Mouse (Mus musculus): ENCODE measurements around the gene Snx13. TPM values are rescaled to one million over a fixed set of nuclear protein-coding genes. Genes with fewer than 3 reads are reported as not detected.
A peak's percentile ranks its signal among the peaks of the same experiment; 100 is the strongest.

Snx13 gene
- 8.2 and 8.3 TPM in 2 replicates for polyA plus RNA-seq (2012; rRNA removed)

DNA sequence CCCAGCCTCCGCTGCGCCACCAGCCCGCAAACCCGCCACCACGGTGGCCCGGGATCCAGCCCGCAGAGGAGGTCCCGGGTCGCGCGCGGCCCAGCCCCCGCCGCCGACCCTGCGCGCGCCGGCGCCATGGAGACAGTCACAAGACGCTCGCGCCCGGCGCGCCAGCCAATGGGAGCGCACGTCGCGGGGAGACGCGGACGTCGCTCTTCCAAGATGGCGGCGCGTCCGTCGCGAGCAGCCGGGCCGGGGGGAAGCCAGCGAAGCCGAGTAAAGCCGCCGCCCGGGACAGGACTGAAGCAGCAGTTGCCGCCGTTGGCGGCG, at the start of gene Snx13:
TSS of gene Snx13 (plus strand) at position 188 of the 321 bp plus-strand sequence.
- no peak for DNase-seq (ENCODE audit: low read depth)

DNA sequence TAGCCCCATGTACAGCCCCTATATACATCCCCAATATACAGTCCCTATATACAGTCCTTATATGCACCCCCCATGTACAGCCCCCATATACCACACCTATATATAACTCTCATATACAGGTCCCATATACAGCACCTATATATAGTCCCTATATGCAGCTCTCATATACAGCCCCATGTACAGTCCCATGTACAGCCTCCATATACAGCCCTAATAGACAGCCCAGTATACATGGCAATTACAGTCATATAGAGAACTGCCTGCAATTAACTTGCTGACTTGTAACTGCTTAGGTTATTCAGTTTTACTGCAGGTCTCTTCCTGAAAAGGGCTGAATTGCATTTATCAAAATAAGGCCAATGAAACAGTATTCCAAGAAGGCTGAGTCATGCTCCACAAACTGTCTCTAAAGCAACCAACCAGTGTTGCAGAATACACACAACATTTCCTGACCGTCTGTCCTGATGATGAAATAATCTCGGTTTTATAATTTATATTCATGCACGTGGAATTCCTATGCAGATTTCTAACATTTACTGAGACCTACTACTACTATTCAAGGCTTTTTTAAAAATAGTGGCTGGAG, 49.3 kb upstream of the Snx13 start:
- no peak for DNase-seq (ENCODE audit: low read depth)

DNA sequence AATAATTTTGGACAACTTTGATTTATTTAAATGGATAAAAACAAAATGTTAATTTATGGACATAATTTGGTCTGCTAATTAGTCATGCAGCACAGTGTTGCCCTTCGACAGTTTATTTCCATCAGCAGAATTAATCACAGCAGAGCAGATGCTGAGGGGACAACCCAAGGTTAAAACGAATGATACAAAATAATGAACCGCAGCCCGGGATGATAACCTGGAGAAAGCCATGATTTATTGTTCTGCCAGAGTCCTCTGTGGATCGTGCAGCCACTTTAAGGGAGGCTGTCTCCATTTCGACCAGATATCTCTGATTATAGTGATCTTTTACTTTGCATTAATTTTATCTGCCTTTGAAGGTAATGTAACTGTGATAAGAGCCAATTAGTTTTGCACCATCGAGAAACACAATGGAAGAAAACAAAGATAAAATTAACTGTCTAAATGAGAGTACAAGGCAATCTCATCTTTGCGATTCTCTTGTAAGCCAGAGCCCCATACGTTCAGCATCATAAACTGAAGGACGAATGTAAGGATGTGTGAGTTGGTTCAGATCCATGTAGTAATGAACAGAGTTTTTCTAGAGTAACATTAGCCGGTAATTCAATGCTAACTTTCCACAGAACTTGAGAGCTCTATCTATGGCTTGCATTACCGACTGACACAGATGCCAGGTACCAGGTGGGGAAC, 48.1 kb upstream of the Snx13 start:
- no peak for DNase-seq (ENCODE audit: low read depth)

GRCm38 (mm10) chr12:35000323-35000722, 46.7 kb upstream of the Snx13 start:
- DNase-seq (ENCODE audit: low read depth), result peak; percentile 54

- no peak for DNase-seq (ENCODE audit: low read depth)
Measured at GRCm38 (mm10) chr12:35005748-35006147, 41.2 kb upstream of the Snx13 start.

DNA sequence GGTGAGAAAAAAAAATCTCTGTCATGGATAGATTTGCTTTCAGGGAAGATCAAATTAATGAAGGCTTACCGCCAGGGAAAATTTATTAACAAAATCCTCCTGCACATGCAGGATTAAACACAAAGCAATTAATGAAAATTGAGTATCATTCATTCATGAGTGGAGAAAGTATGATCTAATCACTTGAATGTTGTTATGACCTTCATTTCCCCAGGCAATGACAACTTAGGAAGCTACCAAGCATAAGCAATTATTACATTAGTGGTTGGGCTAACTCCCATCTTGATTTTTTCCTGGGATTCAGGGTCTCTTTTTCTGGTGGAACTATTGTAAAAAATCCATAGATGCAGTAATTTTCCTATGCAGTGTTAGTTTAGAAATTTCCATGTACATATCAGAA, 39.1 kb upstream of the Snx13 start:
- DNase-seq (ENCODE audit: low read depth), result no peak

DNA sequence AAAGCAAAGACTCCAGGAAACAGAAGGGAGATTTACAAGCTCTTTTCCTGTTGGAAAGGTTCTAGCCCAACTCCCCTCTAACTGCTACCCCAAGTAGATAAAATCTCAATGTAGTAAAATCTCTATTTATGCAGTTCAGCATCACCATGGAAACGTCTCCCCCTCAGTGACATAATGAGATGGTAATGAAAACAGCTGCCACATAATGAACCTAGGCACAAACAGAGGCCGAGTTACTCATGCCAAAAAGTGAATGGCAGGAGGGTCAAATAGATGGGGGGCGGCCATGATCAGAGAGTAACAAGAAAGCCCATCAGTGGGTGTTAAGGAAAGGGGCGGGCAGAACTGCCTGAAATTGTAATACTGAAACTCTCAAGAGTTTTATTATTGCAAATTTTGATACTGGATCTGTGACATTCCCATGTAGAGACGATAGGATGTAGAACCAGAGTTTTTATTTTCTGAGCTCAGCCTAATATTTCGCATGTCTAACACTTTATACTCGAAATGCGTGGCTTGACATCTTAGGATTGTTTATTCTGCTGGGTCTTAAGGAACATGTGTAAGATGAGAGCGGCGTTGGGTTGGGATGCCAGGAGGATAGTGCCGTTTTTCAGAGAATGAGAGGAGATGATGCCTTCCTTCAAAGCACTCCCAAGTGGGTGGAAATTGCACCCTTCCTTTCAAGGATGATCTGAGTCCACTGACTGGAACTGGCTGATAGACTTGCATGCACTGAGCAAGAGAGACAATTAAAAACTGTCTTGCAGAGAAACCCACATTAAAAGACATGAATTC, 38.4 kb upstream of the Snx13 start:
- no peak for DNase-seq (ENCODE audit: low read depth)

- no peak for DNase-seq (ENCODE audit: low read depth)
Measured at GRCm38 (mm10) chr12:35011462-35011861, 35.5 kb upstream of the Snx13 start.

DNA sequence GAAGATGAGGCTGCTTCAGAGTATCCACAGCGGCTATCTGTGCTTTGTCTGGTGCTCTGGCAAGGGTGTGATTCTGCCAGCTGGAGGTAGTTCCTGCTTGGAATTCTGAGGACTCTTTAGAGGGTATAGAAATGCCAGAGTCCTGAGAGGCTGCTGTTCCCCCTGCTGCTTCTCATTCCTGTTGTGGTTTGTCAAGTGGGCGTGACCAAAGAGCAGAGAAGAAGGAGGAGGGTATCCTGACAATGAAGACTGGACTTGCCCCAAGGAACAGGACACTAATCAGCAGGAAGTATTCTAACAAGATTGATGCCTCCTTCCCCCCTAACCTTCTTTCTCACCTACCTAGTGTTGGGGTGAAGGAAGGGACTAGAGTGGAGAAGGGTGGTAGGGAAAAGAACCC, 33.0 kb upstream of the Snx13 start:
- no peak for DNase-seq (ENCODE audit: low read depth)

DNA sequence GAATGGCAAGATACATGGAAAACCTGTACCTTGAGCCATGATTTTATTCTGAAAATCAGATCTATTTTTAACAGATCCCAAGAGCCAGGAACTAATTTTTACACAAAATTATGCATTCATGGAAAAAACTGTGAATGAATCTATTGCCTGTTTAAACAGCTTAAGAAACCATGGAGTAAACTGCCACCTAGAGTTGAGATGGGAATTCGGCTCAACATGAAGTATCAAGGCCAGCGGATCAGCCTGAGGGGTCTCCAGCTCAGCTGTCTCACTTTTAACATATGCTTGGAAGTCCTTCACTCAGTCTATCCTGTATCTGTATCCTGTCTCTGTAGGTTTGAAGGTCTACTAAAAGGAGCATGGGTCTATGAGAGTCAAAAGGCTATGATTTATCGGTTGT, 30.9 kb upstream of the Snx13 start:
- no peak for DNase-seq (ENCODE audit: low read depth)

DNA sequence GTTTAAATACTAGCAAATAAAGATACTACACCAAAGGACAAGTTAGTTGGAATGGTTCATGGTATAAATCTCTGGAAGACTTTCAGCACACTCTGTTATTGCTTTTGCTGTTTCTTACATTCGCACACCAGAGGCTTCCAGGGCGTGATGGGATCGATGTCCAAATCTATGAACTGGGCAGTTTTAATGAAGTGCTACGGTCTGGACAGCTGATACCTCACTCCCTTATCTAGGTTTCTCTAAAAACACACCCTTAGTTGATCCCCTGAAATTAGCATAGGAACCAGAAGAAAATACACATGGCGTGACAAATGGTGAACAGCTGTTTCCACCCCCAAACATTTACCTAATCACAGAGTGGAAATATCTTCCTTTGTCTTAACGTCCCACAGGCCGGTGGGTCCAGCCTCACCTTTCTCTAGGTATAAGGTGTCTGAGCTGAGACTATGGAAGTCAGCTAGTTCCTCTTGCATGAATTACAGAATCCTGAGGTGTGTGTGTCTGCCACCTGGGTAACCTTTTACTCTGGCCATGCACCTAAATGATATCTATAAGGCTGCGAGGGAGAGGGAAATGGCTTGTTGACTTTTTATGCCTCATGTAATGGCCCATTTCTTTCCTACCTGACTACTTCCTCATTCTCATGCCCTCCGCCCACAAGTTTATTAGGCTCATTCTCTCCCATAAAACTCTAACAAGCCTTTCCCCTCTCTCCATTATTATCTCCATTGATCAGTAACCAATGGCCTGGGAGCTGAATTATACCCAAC, 30.3 kb upstream of the Snx13 start:
- DNase-seq (ENCODE audit: low read depth), result no peak

DNA sequence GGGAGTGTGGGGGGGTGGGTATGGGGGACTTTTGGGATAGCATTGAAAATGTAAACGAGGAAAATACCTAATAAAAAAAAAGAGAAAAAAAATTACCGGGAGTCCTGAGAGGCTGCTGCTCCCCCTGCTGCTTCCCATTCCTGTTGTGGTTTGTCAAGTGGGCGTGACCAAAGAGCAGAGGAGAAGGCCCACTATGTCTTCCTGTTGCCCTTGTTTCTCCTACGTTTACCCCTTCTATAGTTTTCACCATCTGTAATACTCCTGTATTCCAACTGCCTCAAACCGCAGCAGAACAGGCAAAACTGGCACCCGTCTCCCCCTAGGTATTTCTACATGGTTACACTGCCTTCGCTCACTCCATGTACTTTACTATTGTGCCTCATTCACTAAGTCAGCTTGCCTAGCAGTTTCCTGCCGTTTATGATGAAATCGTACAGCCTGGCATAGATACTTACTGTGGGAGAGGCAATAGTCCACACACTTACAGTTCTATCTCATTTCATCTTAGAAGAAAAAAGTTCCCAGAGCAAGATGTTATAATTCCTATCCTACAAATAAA, 28.2 kb upstream of the Snx13 start:
- DNase-seq (ENCODE audit: low read depth), result no peak

DNA sequence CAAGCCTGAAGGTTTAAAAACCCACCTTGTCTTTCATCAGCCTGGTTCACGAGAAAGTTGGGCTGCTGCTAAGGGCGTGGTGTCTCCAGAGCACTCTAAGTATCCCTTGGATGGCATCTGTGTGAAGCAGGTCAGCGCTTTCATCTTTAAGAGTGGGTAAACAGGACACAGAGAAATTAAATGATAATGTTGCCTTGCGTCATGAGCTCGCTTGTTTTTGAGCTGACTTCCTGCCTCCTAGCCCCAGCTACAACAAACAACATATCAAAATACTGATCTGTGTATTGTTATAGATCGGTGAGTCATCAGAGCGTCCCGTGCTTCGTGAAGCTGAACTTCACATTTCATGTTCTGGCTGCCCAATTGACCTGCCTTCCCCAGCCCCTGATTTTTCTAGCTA, 25.7 kb upstream of the Snx13 start:
- no peak for DNase-seq (ENCODE audit: low read depth)

GRCm38 (mm10) chr12:35022066-35022465, 24.9 kb upstream of the Snx13 start:
- DNase-seq (ENCODE audit: low read depth), result no peak

GRCm38 (mm10) chr12:35025916-35026432, 21.0 kb upstream of the Snx13 start:
- no peak for DNase-seq (ENCODE audit: low read depth)

DNA sequence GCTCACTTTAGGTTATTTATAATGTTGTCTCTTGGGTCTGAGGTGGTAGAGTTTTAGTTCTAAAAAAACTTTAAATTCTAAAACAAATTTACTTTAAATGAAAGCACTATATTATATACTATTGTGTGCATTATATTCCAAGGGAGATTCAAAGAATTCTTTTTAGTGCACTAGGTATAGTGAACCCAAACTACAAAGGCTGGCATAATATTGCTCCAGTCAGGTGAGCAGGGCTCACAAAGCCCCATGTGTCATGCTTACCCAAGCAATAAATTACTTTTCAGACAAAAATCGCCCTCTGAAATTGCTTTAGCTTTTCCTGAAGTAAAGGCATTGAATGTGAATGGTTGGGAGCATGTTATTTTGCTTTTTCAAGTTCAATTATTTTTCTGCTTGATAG, 19.5 kb upstream of the Snx13 start:
- DNase-seq (ENCODE audit: low read depth), result no peak

- no peak for DNase-seq (ENCODE audit: low read depth)
Measured at GRCm38 (mm10) chr12:35038668-35039570, 8.1 kb upstream of the Snx13 start.

GRCm38 (mm10) chr12:35039571-35039936, 7.4 kb upstream of the Snx13 start:
- no peak for DNase-seq (ENCODE audit: low read depth)

GRCm38 (mm10) chr12:35041964-35042363, 5.0 kb upstream of the Snx13 start:
- no peak for DNase-seq (ENCODE audit: low read depth)

GRCm38 (mm10) chr12:35046310-35046998, 532 bp upstream of the Snx13 start:
- no peak for DNase-seq (ENCODE audit: low read depth)

Measured in gonadal fat pad, adult 2 months (tissue).